Mouse (Mus musculus) stomach, postnatal 0 days (tissue): ENCODE data around the gene Wdr63. TPM values are rescaled to one million over a fixed set of nuclear protein-coding genes. Genes with fewer than 3 reads are reported as not detected.

Source experiments
- ATAC-seq: fragments of 200-750 bp; cut with Nextera tagmentation; 2 replicates; pipeline ENCODE4 v1.8.0; 2017; ENCODE audit not compliant: low FRiP score, low TSS enrichment
- DNase-seq: peaks from one replicate; pipeline ENCODE4 v3.0.0-alpha.2; 2016; ENCODE audit warnings: low spot score
- H3K27ac ChIP-seq: fragments of 300-500 bp; sonication (generic); replicated peaks from 2 replicates; pipeline ENCODE4 v1.5.1; 2014; ENCODE audit warnings: mild to moderate bottlenecking, control low read depth
- H3K27me3 ChIP-seq: fragments of 300-500 bp; sonication (generic); 2 replicates; pipeline ENCODE4 v1.6.1; 2014; ENCODE audit warnings: low read length; ENCODE audit not compliant: control insufficient read depth, insufficient read depth
- H3K36me3 ChIP-seq: fragments of 300-500 bp; sonication (generic); 2 replicates; pipeline ENCODE4 v1.6.1; 2014; ENCODE audit warnings: low read length, mixed read lengths; ENCODE audit not compliant: control insufficient read depth, insufficient read depth
- H3K4me1 ChIP-seq: fragments of 300-500 bp; sonication (generic); replicated peaks from 2 replicates; pipeline ENCODE4 v1.6.1; 2014; ENCODE audit warnings: antibody characterized with exemption; ENCODE audit not compliant: control insufficient read depth, insufficient read depth
- H3K4me2 ChIP-seq: fragments of 300-500 bp; sonication (generic); replicated peaks from 2 replicates; pipeline ENCODE4 v1.6.1; 2014; ENCODE audit warnings: low read depth, mild to moderate bottlenecking, control low read depth, moderate library complexity
- H3K4me3 ChIP-seq: fragments of 300-500 bp; sonication (generic); 2 replicates; pipeline ENCODE4 v1.5.1; 2014; ENCODE audit warnings: low read depth, low read length, control low read depth
- H3K9ac ChIP-seq: fragments of 300-500 bp; sonication (generic); 2 replicates; pipeline ENCODE4 v1.6.1; 2014; ENCODE audit warnings: mild to moderate bottlenecking, low read length, control low read depth, mixed read lengths
- H3K9me3 ChIP-seq: fragments of 300-500 bp; sonication (generic); 2 replicates; pipeline ENCODE4 v1.6.1; 2016; ENCODE audit warnings: low read length; ENCODE audit not compliant: control insufficient read depth
- CTCF ChIP-seq: IDR thresholded peaks from 2 replicates; pipeline ENCODE4 v1.5.1; 2016; ENCODE audit warnings: antibody characterized with exemption, low read depth, mild to moderate bottlenecking, moderate library complexity
- EP300 ChIP-seq: optimal IDR thresholded peaks from 2 replicates; pipeline ENCODE3; 2016; ENCODE audit warnings: antibody characterized with exemption
- WGBS: fragments of 180-500 bp; shearing (Covaris S2); extraction: QIAGEN DNeasy Blood & Tissue Kit; methylation state at CpG from one replicate; pipeline ENCODE4 v1.1.7; 2014; 5-methylcytosine and 5-hydroxymethylcytosine counted together
- polyA plus RNA-seq: library from polyadenylated mRNA; unstranded; fragments of >200 nt; fragmentation: Nextera tagmentation; extraction: Ambion mirVana; gene quantifications from 2 replicates; pipeline ENCODE4 v1.2.1, GENCODE M21; 2015

Wdr63 gene
- polyA plus RNA-seq, 1 experiment from 2014 or later = 0.72 TPM

- Histone ChIP-seq H3K27me3 (no peaks in the 10 kb centered on the region), H3K36me3 (no peaks in the 10 kb centered on the region), H3K9ac (no peak overlapping the region), H3K9me3 (no peaks in the 10 kb centered on the region), H3K4me3 (no peak overlapping the region), H3K4me2 (no peak overlapping the region), H3K27ac (no peak overlapping the region), H3K4me1 (no peaks in the 10 kb centered on the region)
- DNase-seq (no peak), ATAC-seq (no peak)
- WGBS = 72% methylated on average over 3 of the region's 3 CpGs
- TF ChIP-seq EP300 (no peak), CTCF (no peak)
Observed at GRCm38 (mm10) chr3:146029234-146029633, 78.7 kb downstream of the Wdr63 start.

GRCm38 (mm10) chr3:146028406-146028805 lies 79.5 kb downstream of the Wdr63 start:
- H3K4me2 ChIP-seq = no peak overlapping the region
- H3K4me3 ChIP-seq = no peak overlapping the region
- no peaks in the 10 kb centered on the region for H3K27me3 ChIP-seq
- H3K27ac ChIP-seq = no peak overlapping the region
- ATAC-seq = no peak
- WGBS = 80% methylated on average over 2 of the region's 2 CpGs
- DNase-seq = no peak
- H3K9ac ChIP-seq = no peak overlapping the region
- no peaks in the 10 kb centered on the region for H3K4me1 ChIP-seq
- H3K36me3 ChIP-seq = no peaks in the 10 kb centered on the region
- no peaks in the 10 kb centered on the region for H3K9me3 ChIP-seq
- no peak for TF ChIP-seq CTCF
- no peak for TF ChIP-seq EP300

- Histone ChIP-seq H3K4me2 (no peak overlapping the region), H3K4me1 (no peaks in the 10 kb centered on the region), H3K9me3 (no peaks in the 10 kb centered on the region), H3K27me3 (no peaks in the 10 kb centered on the region), H3K36me3 (no peaks in the 10 kb centered on the region), H3K27ac (peak overlapping the region; percentile 56; the same call in 1 of the 2 replicates), H3K9ac (no peak overlapping the region), H3K4me3 (no peak overlapping the region)
- no peak for TF ChIP-seq EP300
- TF ChIP-seq CTCF = no peak
- peak; percentile 82 for ATAC-seq
- peak; percentile 64 for DNase-seq
- 19% methylated on average over 6 of the region's 6 CpGs for WGBS
Observed at GRCm38 (mm10) chr3:146027116-146027515, 80.8 kb downstream of the Wdr63 start.

- TF ChIP-seq EP300 = no peak
- no peak for TF ChIP-seq CTCF
- Histone ChIP-seq H3K4me2 (no peak overlapping the region), H3K36me3 (no peaks in the 10 kb centered on the region), H3K9me3 (no peaks in the 10 kb centered on the region), H3K9ac (no peak overlapping the region), H3K27me3 (no peaks in the 10 kb centered on the region), H3K27ac (no peak overlapping the region), H3K4me1 (no peaks in the 10 kb centered on the region), H3K4me3 (no peak overlapping the region)
- WGBS = 75% methylated on average over 6 of the region's 6 CpGs
- DNase-seq = no peak
- ATAC-seq = no peak
Observed at GRCm38 (mm10) chr3:146025499-146025898, 82.4 kb downstream of the Wdr63 start.

- no peak overlapping the region for H3K27ac ChIP-seq
- H3K36me3 ChIP-seq = peaks cover 1% of the 10 kb centered on the region; the same call in 1 of the 2 replicates
- ATAC-seq (no peak), DNase-seq (no peak)
- no peak overlapping the region for H3K9ac ChIP-seq
- H3K9me3 ChIP-seq = no peaks in the 10 kb centered on the region
- no peaks in the 10 kb centered on the region for H3K4me1 ChIP-seq
- H3K4me3 ChIP-seq = no peak overlapping the region
- peak; percentile 6; the same call in 1 of the 2 replicates for TF ChIP-seq CTCF
- TF ChIP-seq EP300 = no peak
- H3K27me3 ChIP-seq = no peaks in the 10 kb centered on the region
- WGBS = 76% methylated on average over 7 of the region's 7 CpGs
- H3K4me2 ChIP-seq = no peak overlapping the region
Observed at GRCm38 (mm10) chr3:146024746-146025145, 83.2 kb downstream of the Wdr63 start.

- no peak overlapping the region for H3K27ac ChIP-seq
- peaks cover 2% of the 10 kb centered on the region; the same call in 1 of the 2 replicates for H3K36me3 ChIP-seq
- H3K4me2 ChIP-seq = no peak overlapping the region
- no peaks in the 10 kb centered on the region for H3K4me1 ChIP-seq
- no peaks in the 10 kb centered on the region for H3K27me3 ChIP-seq
- ATAC-seq = no peak
- WGBS = 86% methylated on average over 9 of the region's 9 CpGs
- no peaks in the 10 kb centered on the region for H3K9me3 ChIP-seq
- H3K9ac ChIP-seq = no peak overlapping the region
- TF ChIP-seq CTCF (no peak), EP300 (no peak)
- no peak for DNase-seq
- H3K4me3 ChIP-seq = no peak overlapping the region
Observed at GRCm38 (mm10) chr3:146022232-146022631, 85.7 kb downstream of the Wdr63 start.
